Mouse (Mus musculus) hindbrain, embryonic 14.5 days (tissue): Measurements from ENCODE around the gene Ddx5. TPM values are rescaled to one million over a fixed set of nuclear protein-coding genes. Genes with fewer than 3 reads are reported as not detected.
"Not testable (repeated sequence)": the region's sequence is repeated elsewhere in the genome, so short reads cannot be mapped to it uniquely, and the experiment has no call there.

Source experiments
- ATAC-seq: fragments of 200-750 bp; cut with Nextera tagmentation; 2 replicates; pipeline ENCODE4 v1.8.0; 2017; ENCODE audit warnings: moderate number of reproducible peaks, mild to moderate bottlenecking, moderate TSS enrichment, moderate library complexity; ENCODE audit not compliant: low FRiP score
- DNase-seq: peaks from one replicate; pipeline ENCODE4 v3.0.0-alpha.2; 2015; ENCODE audit warnings: low spot score
- H3K27ac ChIP-seq: fragments of 300-500 bp; sonication (generic); 2 replicates; pipeline ENCODE4 v1.5.1; 2014; ENCODE audit warnings: mild to moderate bottlenecking, moderate library complexity
- H3K27me3 ChIP-seq: fragments of 300-500 bp; sonication (generic); 2 replicates; pipeline ENCODE4 v1.6.1; 2014; ENCODE audit warnings: mild to moderate bottlenecking, low read length, mixed read lengths; ENCODE audit not compliant: control insufficient read depth, insufficient read depth
- H3K36me3 ChIP-seq: fragments of 300-500 bp; sonication (generic); replicated peaks from 2 replicates; pipeline ENCODE4 v1.6.1; 2014; ENCODE audit not compliant: control insufficient read depth, insufficient read depth
- H3K4me1 ChIP-seq: fragments of 300-500 bp; sonication (generic); replicated peaks from 2 replicates; pipeline ENCODE4 v1.6.1; 2014; ENCODE audit warnings: antibody characterized with exemption, low read length, mixed read lengths; ENCODE audit not compliant: control insufficient read depth, insufficient read depth
- H3K4me2 ChIP-seq: fragments of 300-500 bp; sonication (generic); replicated peaks from 2 replicates; pipeline ENCODE4 v1.6.1; 2014; ENCODE audit warnings: mild to moderate bottlenecking, moderate library complexity
- H3K4me3 ChIP-seq: fragments of 300-500 bp; sonication (generic); replicated peaks from 2 replicates; pipeline ENCODE4 v1.5.1; 2014; ENCODE audit warnings: mild to moderate bottlenecking, low read length
- H3K9ac ChIP-seq: fragments of 300-500 bp; sonication (generic); 2 replicates; pipeline ENCODE4 v1.6.1; 2014
- H3K9me3 ChIP-seq: fragments of 300-500 bp; sonication (generic); 2 replicates; pipeline ENCODE4 v1.6.1; 2016; ENCODE audit warnings: low read length; ENCODE audit not compliant: control insufficient read depth
- WGBS: fragments of 180-500 bp; shearing (Covaris S2); extraction: QIAGEN DNeasy Blood & Tissue Kit; methylation state at CpG from one replicate; pipeline ENCODE4 v1.1.7; 2014; 5-methylcytosine and 5-hydroxymethylcytosine counted together
- polyA plus RNA-seq: library from polyadenylated mRNA; unstranded; fragments of >200 nt; fragmentation: Nextera tagmentation; extraction: Ambion mirVana; gene quantifications from 2 replicates; pipeline ENCODE4 v1.2.1, GENCODE M21; 2014

The Ddx5 gene
- polyA plus RNA-seq, 1 experiment from 2014 or later, result 417 TPM

GRCm38 (mm10) chr11:106755583-106755982 is 33.4 kb downstream of the Ddx5 start:
- Histone ChIP-seq H3K9me3 (no peaks in the 10 kb centered on the region), H3K4me1 (no peaks in the 10 kb centered on the region), H3K4me3 (no peak overlapping the region), H3K27ac (no peak overlapping the region), H3K9ac (no peak overlapping the region), H3K27me3 (no peaks in the 10 kb centered on the region), H3K36me3 (no peaks in the 10 kb centered on the region), H3K4me2 (no peak overlapping the region)
- ATAC-seq (no peak), DNase-seq (no peak)
- 66% methylated on average over 5 of the region's 5 CpGs for WGBS

- H3K27ac ChIP-seq, result no peak overlapping the region
- 89% methylated on average over 6 of the region's 6 CpGs for WGBS
- H3K4me3 ChIP-seq, result no peak overlapping the region
- DNase-seq (no peak), ATAC-seq (no peak)
- H3K4me2 ChIP-seq, result no peak overlapping the region
- H3K9me3 ChIP-seq, result no peaks in the 10 kb centered on the region
- H3K27me3 ChIP-seq, result no peaks in the 10 kb centered on the region
- H3K36me3 ChIP-seq, result no peaks in the 10 kb centered on the region
- no peak overlapping the region for H3K9ac ChIP-seq
- H3K4me1 ChIP-seq, result no peaks in the 10 kb centered on the region
Measured at GRCm38 (mm10) chr11:106753314-106753713, 35.7 kb downstream of the Ddx5 start.

GRCm38 (mm10) chr11:106752103-106752502 is 36.9 kb downstream of the Ddx5 start:
- 92% methylated on average over 7 of the region's 7 CpGs for WGBS
- Histone ChIP-seq H3K9me3 (no peaks in the 10 kb centered on the region), H3K27ac (no peak overlapping the region), H3K9ac (no peak overlapping the region), H3K4me2 (no peak overlapping the region), H3K4me3 (no peak overlapping the region), H3K36me3 (no peaks in the 10 kb centered on the region), H3K4me1 (no peaks in the 10 kb centered on the region), H3K27me3 (no peaks in the 10 kb centered on the region)
- DNase-seq (no peak), ATAC-seq (no peak)

GRCm38 (mm10) chr11:106751039-106752018 is 37.7 kb downstream of the Ddx5 start, which contains the start of gene Milr1:
Gene Milr1 (plus strand): TSS chr11:106751226.
- H3K36me3 ChIP-seq, result no peaks in the 10 kb centered on the region
- no peak for DNase-seq

GRCm38 (mm10) chr11:106750121-106750751 is 38.7 kb downstream of the Ddx5 start, which contains the start of gene Pecam1:
Gene Pecam1 (minus strand): TSS chr11:106750628.
- H3K4me2 ChIP-seq, result no peak within 1 kb of the TSS

More at GRCm38 (mm10) chr11:106751039-106752018, 37.7 kb downstream of the Ddx5 start, which contains the start of gene Milr1:
- H3K4me3 ChIP-seq, result no peak within 1 kb of the TSS
- no peaks in the 10 kb centered on the region for H3K4me1 ChIP-seq
- no peak within 1 kb of the TSS for H3K27ac ChIP-seq
- H3K9ac ChIP-seq, result no peak within 1 kb of the TSS
- H3K27me3 ChIP-seq, result no peaks in the 10 kb centered on the region
- 91% methylated on average over 17 of the region's 17 CpGs for whole genome bisulfite sequencing
- H3K4me2 ChIP-seq, result no peak within 1 kb of the TSS
- no peak for ATAC-seq
- H3K9me3 ChIP-seq, result no peaks in the 10 kb centered on the region

GRCm38 (mm10) chr11:106749557-106750120 is 39.3 kb downstream of the Ddx5 start:
- DNase-seq, H3K4me1 ChIP-seq, H3K27ac ChIP-seq, H3K9ac ChIP-seq, H3K9me3 ChIP-seq, H3K4me3 ChIP-seq, ATAC-seq, H3K27me3 ChIP-seq, H3K4me2 ChIP-seq, H3K36me3 ChIP-seq: not testable (repeated sequence)
- 97% methylated on average over 7 of the region's 7 CpGs for WGBS

More at GRCm38 (mm10) chr11:106750121-106750751, 38.7 kb downstream of the Ddx5 start, which contains the start of gene Pecam1:
- 86% methylated on average over 13 of the region's 13 CpGs for WGBS
- no peaks in the 10 kb centered on the region for H3K4me1 ChIP-seq
- H3K27me3 ChIP-seq, result no peaks in the 10 kb centered on the region
- no peak for ATAC-seq
- no peaks in the 10 kb centered on the region for H3K9me3 ChIP-seq
- no peaks in the 10 kb centered on the region for H3K36me3 ChIP-seq
- no peak for DNase-seq
- no peak within 1 kb of the TSS for H3K27ac ChIP-seq
- H3K4me3 ChIP-seq, result no peak within 1 kb of the TSS
- H3K9ac ChIP-seq, result no peak within 1 kb of the TSS

- no peaks in the 10 kb centered on the region for H3K4me1 ChIP-seq
- H3K4me3 ChIP-seq, result no peak overlapping the region
- no peaks in the 10 kb centered on the region for H3K36me3 ChIP-seq
- WGBS, result 92% methylated on average over 5 of the region's 5 CpGs
- DNase-seq (no peak), ATAC-seq (no peak)
- no peak overlapping the region for H3K27ac ChIP-seq
- no peak overlapping the region for H3K9ac ChIP-seq
- H3K9me3 ChIP-seq, result no peaks in the 10 kb centered on the region
- H3K4me2 ChIP-seq, result no peak overlapping the region
- no peaks in the 10 kb centered on the region for H3K27me3 ChIP-seq
Measured at GRCm38 (mm10) chr11:106744949-106745348, 44.0 kb downstream of the Ddx5 start.

- Histone ChIP-seq H3K27me3 (no peaks in the 10 kb centered on the region), H3K27ac (no peak overlapping the region), H3K36me3 (no peaks in the 10 kb centered on the region), H3K4me2 (no peak overlapping the region), H3K9ac (no peak overlapping the region), H3K4me3 (no peak overlapping the region), H3K9me3 (no peaks in the 10 kb centered on the region), H3K4me1 (peaks cover 3% of the 10 kb centered on the region; the same call in 1 of the 2 replicates)
- WGBS, result 45% methylated on average over 6 of the region's 6 CpGs
- DNase-seq, result peak; percentile 85
- ATAC-seq, result no peak
Measured at GRCm38 (mm10) chr11:106742388-106742841, 46.6 kb downstream of the Ddx5 start.

GRCm38 (mm10) chr11:106741826-106742225 is 47.2 kb downstream of the Ddx5 start:
- no peaks in the 10 kb centered on the region for H3K36me3 ChIP-seq
- ATAC-seq (no peak), DNase-seq (no peak)
- no peaks in the 10 kb centered on the region for H3K27me3 ChIP-seq
- H3K27ac ChIP-seq, result no peak overlapping the region
- no peak overlapping the region for H3K4me2 ChIP-seq
- H3K9ac ChIP-seq, result no peak overlapping the region
- WGBS, result 88% methylated on average over 3 of the region's 3 CpGs
- no peaks in the 10 kb centered on the region for H3K9me3 ChIP-seq
- no peak overlapping the region for H3K4me3 ChIP-seq
- H3K4me1 ChIP-seq, result peaks cover 9% of the 10 kb centered on the region
